Mouse (Mus musculus) gastrocnemius, postnatal 4 days (tissue): Measurements from ENCODE around the gene Arid1b. TPM values are rescaled to one million over a fixed set of nuclear protein-coding genes. Genes with fewer than 3 reads are reported as not detected.

Experiments used
- DNase-seq, 2 experiments: peaks; one replicate each; pipeline ENCODE4 v3.0.0; 2021 to 2022; ENCODE audit warnings: low spot score in 2 of 2, mixed read lengths in 2 of 2
- total RNA-seq, 2 experiments: library from RNA; stranded (reverse); gene quantifications; 2 replicates each; pipeline ENCODE4 v1.2.3; 2021

Gene Arid1b
- total RNA-seq, 2 experiments from 2014 or later: 52.9 to 53.0 TPM

GRCm38 (mm10) chr17:5232180-5232579, 238.0 kb downstream of the Arid1b start:
- no peak for DNase-seq

GRCm38 (mm10) chr17:5233991-5234390, 239.9 kb downstream of the Arid1b start:
- no peak for DNase-seq

- DNase-seq: no peak
These were observed 240.9 kb downstream of the Arid1b start for GRCm38 (mm10) chr17:5235057-5235456.

GRCm38 (mm10) chr17:5237765-5238164, 243.6 kb downstream of the Arid1b start:
- no peak for DNase-seq

- DNase-seq: no peak
These were observed 244.5 kb downstream of the Arid1b start for GRCm38 (mm10) chr17:5238387-5239245.

- no peak for DNase-seq
These were observed 250.4 kb downstream of the Arid1b start for GRCm38 (mm10) chr17:5244526-5244925.

GRCm38 (mm10) chr17:5246688-5247087, 252.6 kb downstream of the Arid1b start:
- DNase-seq: no peak

- DNase-seq: no peak
These were observed 253.1 kb downstream of the Arid1b start for GRCm38 (mm10) chr17:5247247-5247646.

GRCm38 (mm10) chr17:5247737-5248136, 253.6 kb downstream of the Arid1b start:
- DNase-seq: no peak

- no peak for DNase-seq
These were observed 255.0 kb downstream of the Arid1b start for GRCm38 (mm10) chr17:5248957-5249656.

- no peak for DNase-seq
These were observed 255.6 kb downstream of the Arid1b start for GRCm38 (mm10) chr17:5249681-5250180.

GRCm38 (mm10) chr17:5252436-5252835, 258.3 kb downstream of the Arid1b start:
- DNase-seq: peak; percentile 46 to 76

- DNase-seq: no peak
These were observed 260.8 kb downstream of the Arid1b start for GRCm38 (mm10) chr17:5254717-5255617.

- DNase-seq: no peak
These were observed 261.4 kb downstream of the Arid1b start for GRCm38 (mm10) chr17:5255618-5255933.

- DNase-seq: no peak
These were observed 264.8 kb downstream of the Arid1b start for GRCm38 (mm10) chr17:5258978-5259377.

- no peak for DNase-seq
These were observed 267.1 kb downstream of the Arid1b start for GRCm38 (mm10) chr17:5261131-5261651.

GRCm38 (mm10) chr17:5261874-5262605, 267.9 kb downstream of the Arid1b start:
- DNase-seq: no peak

GRCm38 (mm10) chr17:5262788-5263187, 268.7 kb downstream of the Arid1b start:
- no peak for DNase-seq

- no peak for DNase-seq
These were observed 270.7 kb downstream of the Arid1b start for GRCm38 (mm10) chr17:5264783-5265182.

- no peak for DNase-seq
These were observed 271.5 kb downstream of the Arid1b start for GRCm38 (mm10) chr17:5265615-5266014.
